12 mouse cellular contexts compared by ENCODE assay signal in genomic region chr10:27802368-27802767, GRCm38 (mm10).
DNase-seq lines count a peak whose midpoint lies in the region; ATAC-seq and TF ChIP-seq lines count a peak whose summit lies in the region.
"Had no signal": no experiment of that assay in that cellular context is flagged by ENCODE, and none has a peak within 500 bp of the region (broad histone marks: within the 10 kb centered on the region; RNA-seq: fewer than 3 reads in every experiment).

No protein-coding gene starts in this region.

- H3K4me1 ChIP-seq in forebrain, embryonic 14.5 days (ENCODE audit: control insufficient read depth, insufficient read depth, low read length) = no peaks in the 10 kb centered on the region
- no peaks in the 10 kb centered on the region for H3K4me1 ChIP-seq in forebrain, embryonic 15.5 days
- H3K4me1 ChIP-seq in lung, embryonic 14.5 days (ENCODE audit: insufficient read depth) = no peaks in the 10 kb centered on the region
- H3K4me1 ChIP-seq: limb, embryonic 15.5 days had no signal

- no peaks in the 10 kb centered on the region for H3K27me3 ChIP-seq in forebrain, embryonic 14.5 days (replicated peaks; ENCODE audit: control insufficient read depth, insufficient read depth, low read length)
- no peaks in the 10 kb centered on the region for H3K27me3 ChIP-seq in forebrain, embryonic 15.5 days
- no peaks in the 10 kb centered on the region for H3K27me3 ChIP-seq in lung, embryonic 14.5 days (ENCODE audit: insufficient read depth, low read length)
- H3K27me3 ChIP-seq: limb, embryonic 15.5 days had no signal

- no peak overlapping the region for H3K4me2 ChIP-seq in forebrain, embryonic 14.5 days (ENCODE audit: low read length)
- H3K4me2 ChIP-seq in forebrain, embryonic 15.5 days (replicated peaks) = no peak overlapping the region
- H3K4me2 ChIP-seq in lung, embryonic 14.5 days = no peak overlapping the region
- H3K4me2 ChIP-seq: limb, embryonic 15.5 days had no signal

- no peak for ATAC-seq in forebrain, embryonic 14.5 days
- no peak for ATAC-seq in forebrain, embryonic 15.5 days (replicated peaks)
- ATAC-seq in lung, embryonic 14.5 days (ENCODE audit: insufficient read depth) = no peak
- ATAC-seq: inflammation-experienced regulatory T-cells, adult 6 months had no signal

- H3K27ac ChIP-seq in forebrain, embryonic 14.5 days (ENCODE audit: low read depth, low read length) = no peak overlapping the region
- no peak overlapping the region for H3K27ac ChIP-seq in forebrain, embryonic 15.5 days (replicated peaks)
- H3K27ac ChIP-seq in lung, embryonic 14.5 days (ENCODE audit: low read depth) = no peak overlapping the region
- H3K27ac ChIP-seq: limb, embryonic 15.5 days had no signal

- H3K9me3 ChIP-seq in forebrain, embryonic 14.5 days (replicated peaks; ENCODE audit: control insufficient read depth, low read length) = no peaks in the 10 kb centered on the region
- no peaks in the 10 kb centered on the region for H3K9me3 ChIP-seq in forebrain, embryonic 15.5 days
- no peaks in the 10 kb centered on the region for H3K9me3 ChIP-seq in lung, embryonic 14.5 days (ENCODE audit: low read depth, low read length)
- H3K9me3 ChIP-seq: limb, embryonic 15.5 days had no signal

- no peak for TF ChIP-seq CTCF in lung, embryonic 14.5 days (IDR thresholded peaks at IDR 0.05; ENCODE audit: low read depth)

- no peaks in the 10 kb centered on the region for H3K36me3 ChIP-seq in forebrain, embryonic 14.5 days (ENCODE audit: control insufficient read depth, insufficient read depth, low read length)
- no peaks in the 10 kb centered on the region for H3K36me3 ChIP-seq in forebrain, embryonic 15.5 days
- no peaks in the 10 kb centered on the region for H3K36me3 ChIP-seq in lung, embryonic 14.5 days (ENCODE audit: insufficient read depth)
- H3K36me3 ChIP-seq: limb, embryonic 15.5 days had no signal

- H3K4me3 ChIP-seq in forebrain, embryonic 14.5 days (ENCODE audit: low read depth, low read length) = no peak overlapping the region
- H3K4me3 ChIP-seq in forebrain, embryonic 15.5 days = no peak overlapping the region
- no peak overlapping the region for H3K4me3 ChIP-seq in lung, embryonic 14.5 days (ENCODE audit: low read depth, low read length)
- H3K4me3 ChIP-seq: limb, embryonic 15.5 days had no signal

- 10% methylated on average over 1 of the region's 1 CpGs for WGBS in forebrain, embryonic 14.5 days
- 11% methylated on average over 1 of the region's 1 CpGs for WGBS in forebrain, embryonic 15.5 days
- WGBS in lung, embryonic 14.5 days = 13% methylated on average over 1 of the region's 1 CpGs

- DNase-seq in forebrain, embryonic 14.5 days (ENCODE audit: low spot score) = peak; percentile 21
- DNase-seq in lung, embryonic 14.5 days = peak; percentile 51
- DNase-seq in lung, postnatal 25 days (ENCODE audit: low spot score) = no peak
- peak; percentile 36 to 77 for DNase-seq in left cerebral cortex, postnatal 25 days (ENCODE audit: low spot score in 2 of 2)
- peak; percentile 57 for DNase-seq in telencephalon, adult 2 months (ENCODE audit: low read depth, low spot score)
- no peak for DNase-seq in gastrocnemius, postnatal 25 days
- DNase-seq in urinary bladder, postnatal 25 days (ENCODE audit: low spot score) = no peak
- DNase-seq: cerebellum, adult 8-10 months; heart, adult 18-20 months had no signal

- no peak overlapping the region for H3K9ac ChIP-seq in forebrain, embryonic 14.5 days (ENCODE audit: low read length)
- no peak overlapping the region for H3K9ac ChIP-seq in forebrain, embryonic 15.5 days (replicated peaks)
- no peak overlapping the region for H3K9ac ChIP-seq in lung, embryonic 14.5 days
- H3K9ac ChIP-seq: limb, embryonic 15.5 days had no signal

- intact Hi-C loops in left cerebral cortex, postnatal 25 days (cut with DNase I) = no loop called here

Comparison
In these comparisons a context has a peak if more than half of its experiments do, and no peak if none do; other contexts are left out.
1. DNase-seq: peak in forebrain, embryonic 14.5 days (single experiment), lung, embryonic 14.5 days (single experiment), left cerebral cortex, postnatal 25 days (2 of 2) and telencephalon, adult 2 months (single experiment); none in lung, postnatal 25 days (single experiment), gastrocnemius, postnatal 25 days (single experiment) and urinary bladder, postnatal 25 days (single experiment).